Mouse (Mus musculus) CH12.LX (cell line): Measurements from ENCODE around the gene Arhgap45. TPM values are rescaled to one million over a fixed set of nuclear protein-coding genes. Genes with fewer than 3 reads are reported as not detected.
A peak's percentile ranks its signal among the peaks of the same experiment; 100 is the strongest.

Experiments used
- DNase-seq: peaks from one replicate; pipeline ENCODE4 v3.0.0-alpha.2; 2013; ENCODE audit errors: extremely low read depth
- H3K27ac ChIP-seq: 2 replicates; pipeline ENCODE4 v1.5.1; 2012; ENCODE audit warnings: low read depth, mild to moderate bottlenecking, control low read depth, moderate library complexity; ENCODE audit not compliant: insufficient read depth
- H3K27me3 ChIP-seq: replicated peaks from 2 replicates; pipeline ENCODE3; 2012; ENCODE audit warnings: inconsistent platforms
- H3K36me3 ChIP-seq, 2 experiments: replicated peaks in 1 of 2; 2 replicates each; pipeline versions ENCODE3 to v1.6.1; 2012; ENCODE audit warnings: inconsistent platforms in 1 of 2, low read length in 1 of 2, mild to moderate bottlenecking in 1 of 2, mixed read lengths in 1 of 2, moderate library complexity in 1 of 2; ENCODE audit not compliant: control insufficient read depth in 1 of 2, insufficient read depth in 1 of 2
- H3K4me1 ChIP-seq, 2 experiments: 2 replicates each; pipeline ENCODE4 v1.6.1; 2012; ENCODE audit warnings: inconsistent platforms in 1 of 2, moderate library complexity in 1 of 2; ENCODE audit not compliant: insufficient read depth in 2 of 2, control insufficient read depth in 1 of 2
- H3K4me2 ChIP-seq: 2 replicates; pipeline ENCODE4 v1.6.1; 2012; ENCODE audit warnings: low read depth, mild to moderate bottlenecking, control low read depth; ENCODE audit not compliant: poor library complexity, insufficient read depth, severe bottlenecking
- H3K4me3 ChIP-seq, 3 experiments: fragments of 150-350 bp in 1 of 3; sonication (generic) in 1 of 3; replicated peaks in 1 of 3; 2 replicates each; pipeline versions ENCODE3 to v1.5.1; 2011 to 2012; ENCODE audit warnings: low read depth in 2 of 3, low read length in 2 of 3, mild to moderate bottlenecking in 2 of 3, moderate library complexity in 2 of 3, control low read depth in 1 of 3, improper control_type of control experiment in 1 of 3, inconsistent platforms in 1 of 3, mixed read lengths in 1 of 3; ENCODE audit not compliant: poor library complexity in 1 of 3
- H3K79me2 ChIP-seq: replicated peaks from 2 replicates; pipeline ENCODE4 v1.6.1; 2012; ENCODE audit warnings: mild to moderate bottlenecking, moderate library complexity; ENCODE audit not compliant: control insufficient read depth, poor library complexity, insufficient read depth, severe bottlenecking; ENCODE audit errors: extremely low read depth
- H3K9ac ChIP-seq: 2 replicates; pipeline ENCODE4 v1.6.1; 2012; ENCODE audit warnings: low read depth, mild to moderate bottlenecking, control low read depth, moderate library complexity; ENCODE audit not compliant: insufficient read depth
- H3K9me3 ChIP-seq: replicated peaks from 2 replicates; pipeline ENCODE3; 2012; ENCODE audit warnings: low read length, inconsistent platforms, mixed read lengths
- BHLHE40 ChIP-seq: IDR thresholded peaks from 2 replicates; pipeline ENCODE4 v1.6.1; 2011; ENCODE audit warnings: mild to moderate bottlenecking, low read depth, low read length, improper control_type of control experiment
- CHD2 ChIP-seq: IDR thresholded peaks from 2 replicates; pipeline ENCODE4 v1.6.1; 2011; ENCODE audit warnings: low read length, improper control_type of control experiment
- ELF1 ChIP-seq: IDR thresholded peaks from 2 replicates; pipeline ENCODE4 v1.6.1; 2014; ENCODE audit warnings: low read depth, mild to moderate bottlenecking, inconsistent platforms, low read length, improper control_type of control experiment
- EP300 ChIP-seq: IDR thresholded peaks from 2 replicates; pipeline ENCODE4 v1.6.1; 2011; ENCODE audit warnings: low read length, improper control_type of control experiment
- ETS1 ChIP-seq: conservative IDR thresholded peaks from 2 replicates; pipeline ENCODE4 v1.6.1; 2012; ENCODE audit warnings: low read depth, mild to moderate bottlenecking, inconsistent platforms, low read length, improper control_type of control experiment, moderate library complexity
- HCFC1 ChIP-seq: IDR thresholded peaks from 2 replicates; pipeline ENCODE4 v1.6.1; 2012; ENCODE audit warnings: low read depth, mild to moderate bottlenecking, inconsistent platforms, low read length, improper control_type of control experiment
- IRF4 ChIP-seq: IDR thresholded peaks from 2 replicates; pipeline ENCODE4 v1.6.1; 2014; ENCODE audit warnings: low read depth, mild to moderate bottlenecking, inconsistent platforms, low read length, improper control_type of control experiment
- JUN ChIP-seq: IDR thresholded peaks from 2 replicates; pipeline ENCODE4 v1.6.1; 2011; ENCODE audit warnings: low read depth, mild to moderate bottlenecking, low read length, improper control_type of control experiment, moderate library complexity; ENCODE audit not compliant: insufficient read depth
- JUND ChIP-seq: conservative IDR thresholded peaks from 2 replicates; pipeline ENCODE4 v1.6.1; 2011; ENCODE audit warnings: low read depth, low read length, improper control_type of control experiment
- KAT2A ChIP-seq: IDR thresholded peaks from 2 replicates; pipeline ENCODE4 v1.6.1; 2012; ENCODE audit warnings: low read length, improper control_type of control experiment, inconsistent platforms; ENCODE audit not compliant: insufficient replicate concordance
- MAX ChIP-seq: IDR thresholded peaks from 2 replicates; pipeline ENCODE4 v1.6.1; 2011; ENCODE audit warnings: low read length, improper control_type of control experiment
- MAZ ChIP-seq: IDR thresholded peaks from 2 replicates; pipeline ENCODE4 v1.6.1; 2012; ENCODE audit warnings: low read depth, mild to moderate bottlenecking, inconsistent platforms, low read length, improper control_type of control experiment, moderate library complexity
- MEF2A ChIP-seq: IDR thresholded peaks from 2 replicates; pipeline ENCODE4 v1.6.1; 2014; ENCODE audit warnings: low read depth, mild to moderate bottlenecking, inconsistent platforms, low read length, improper control_type of control experiment, borderline replicate concordance
- MXI1 ChIP-seq: IDR thresholded peaks from 2 replicates; pipeline ENCODE4 v1.6.1; 2011; ENCODE audit warnings: mild to moderate bottlenecking, low read depth, low read length, improper control_type of control experiment
- MYC ChIP-seq: IDR thresholded peaks from 2 replicates; pipeline ENCODE4 v1.6.1; 2011; ENCODE audit warnings: low read depth, mild to moderate bottlenecking, improper control_type of control experiment, low read length
- NELFE ChIP-seq: IDR thresholded peaks from 2 replicates; pipeline ENCODE4 v1.6.1; 2011; ENCODE audit warnings: low read depth, low read length, improper control_type of control experiment
- PAX5 ChIP-seq: IDR thresholded peaks from 2 replicates; pipeline ENCODE4 v1.6.1; 2012; ENCODE audit warnings: low read length, inconsistent platforms, mixed read lengths
- POLR2A ChIP-seq: IDR thresholded peaks from 2 replicates; pipeline ENCODE4 v1.6.1; 2011; ENCODE audit warnings: low read depth, mild to moderate bottlenecking, improper control_type of control experiment, low read length
- POLR2AphosphoS2 ChIP-seq: IDR thresholded peaks from 2 replicates; pipeline ENCODE4 v1.6.1; 2011; ENCODE audit warnings: low read depth, low read length, improper control_type of control experiment
- RAD21 ChIP-seq: IDR thresholded peaks from 2 replicates; pipeline ENCODE4 v1.6.1; 2011; ENCODE audit warnings: low read depth, mild to moderate bottlenecking, low read length, improper control_type of control experiment, moderate library complexity
- RCOR1 ChIP-seq: conservative IDR thresholded peaks from 2 replicates; pipeline ENCODE4 v1.6.1; 2012; ENCODE audit warnings: low read depth, mild to moderate bottlenecking, inconsistent platforms, low read length, improper control_type of control experiment
- SIN3A ChIP-seq: IDR thresholded peaks from 2 replicates; pipeline ENCODE4 v1.6.1; 2012; ENCODE audit warnings: low read length, improper control_type of control experiment, inconsistent platforms
- TBP ChIP-seq: conservative IDR thresholded peaks from 2 replicates; pipeline ENCODE4 v1.6.1; 2011; ENCODE audit warnings: low read depth, low read length, improper control_type of control experiment
- TCF12 ChIP-seq: IDR thresholded peaks from 2 replicates; pipeline ENCODE4 v1.6.1; 2014; ENCODE audit warnings: low read depth, mild to moderate bottlenecking, inconsistent platforms, low read length, improper control_type of control experiment
- UBTF ChIP-seq: IDR thresholded peaks from 2 replicates; pipeline ENCODE4 v1.6.1; 2012; ENCODE audit warnings: low read depth, mild to moderate bottlenecking, inconsistent platforms, low read length, improper control_type of control experiment, moderate library complexity
- USF1 ChIP-seq: IDR thresholded peaks from 2 replicates; pipeline ENCODE4 v1.6.1; 2014; ENCODE audit warnings: low read depth, mild to moderate bottlenecking, inconsistent platforms, low read length, improper control_type of control experiment
- USF2 ChIP-seq: conservative IDR thresholded peaks from 2 replicates; pipeline ENCODE4 v1.6.1; 2011; ENCODE audit warnings: low read depth, low read length, improper control_type of control experiment
- ZC3H11A ChIP-seq: IDR thresholded peaks from 2 replicates; pipeline ENCODE4 v1.6.1; 2012; ENCODE audit warnings: low read depth, mild to moderate bottlenecking, inconsistent platforms, low read length, improper control_type of control experiment
- ZMIZ1 ChIP-seq: IDR thresholded peaks from 2 replicates; pipeline ENCODE4 v1.6.1; 2012; ENCODE audit warnings: low read depth, mild to moderate bottlenecking, inconsistent platforms, low read length, improper control_type of control experiment
- ZNF384 ChIP-seq: IDR thresholded peaks from 2 replicates; pipeline ENCODE4 v1.6.1; 2012; ENCODE audit warnings: low read depth, low read length, improper control_type of control experiment, inconsistent platforms
- dilution Hi-C: fragments of 300-500 bp; cut with MboI; formaldehyde crosslinking; loops from 2 replicates; pipeline ENCODE4 v1.14.3; 2020; ENCODE audit warnings: low sequenced_read_pairs; ENCODE audit not compliant: extremely low pct_unique_long_range_greater_than_20kb, extremely low pct_ligation_motif_present
- in situ Hi-C: fragments of 300-500 bp; cut with MboI; formaldehyde crosslinking; loops from 3 replicates; pipeline ENCODE4 v1.14.3; 2019; ENCODE audit warnings: low sequenced_read_pairs, low pct_ligation_motif_present, low pct_unique_long_range_greater_than_20kb, mixed read lengths
- polyA plus RNA-seq: library from polyadenylated mRNA; unstranded; fragments of >175 nt; gene quantifications from 2 replicates; pipeline ENCODE4 v1.2.1, GENCODE M21; 2012; ENCODE audit warnings: low read depth; ENCODE audit not compliant: insufficient read length
- total RNA-seq, 2 experiments: library from RNA; depleted of rRNA; stranded (reverse); fragments of 300-350 nt in 1 of 2; fragments of >200 nt in 1 of 2; gene quantifications; 2 replicates each; pipeline ENCODE4 v1.2.3; 2012 to 2014

The Arhgap45 gene
- 23.4 and 25.9 TPM in 2 replicates for total RNA-seq (2012; rRNA removed)
- 10.3 and 11.8 TPM in 2 replicates for total RNA-seq (2014; rRNA removed)
- polyA plus RNA-seq = 20.2 and 21.2 TPM in 2 replicates

DNA sequence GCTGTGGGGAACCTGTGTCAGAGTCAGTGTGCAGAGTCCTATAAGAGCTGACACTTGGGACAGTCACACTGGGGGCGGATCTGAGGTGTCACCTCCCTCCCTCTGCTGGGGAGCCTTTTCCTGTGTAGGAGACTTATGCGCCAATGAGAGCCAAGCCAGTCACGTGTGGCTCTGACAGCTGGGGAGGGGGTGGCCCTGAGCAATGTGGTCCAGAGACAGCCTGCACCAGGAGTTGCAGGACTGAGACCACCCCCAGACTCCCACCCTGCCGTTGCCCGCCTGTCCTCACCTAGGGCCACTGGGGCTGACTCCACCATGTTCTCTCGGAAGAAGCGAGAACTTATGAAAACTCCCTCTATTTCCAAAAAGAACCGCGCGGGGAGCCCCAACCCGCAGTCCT lies at the start of gene Arhgap45:
TSS of gene Arhgap45 (plus strand) at position 143 of the 400 bp plus-strand sequence.
- Histone ChIP-seq H3K4me2 (peak within 1 kb of the TSS; percentile 85), H3K9me3 (no peaks in the 10 kb centered on the region), H3K4me3 (peak within 1 kb of the TSS; percentile 77 to 81 (median 80)), H3K27me3 (no peaks in the 10 kb centered on the region), H3K9ac (peak within 1 kb of the TSS; percentile 86), H3K36me3 (peaks cover 41 to 75% of the 10 kb centered on the region in 2 experiments), H3K4me1 (peaks cover 12 to 34% of the 10 kb centered on the region in 2 experiments), H3K27ac (peak within 1 kb of the TSS; percentile 44), H3K79me2 (peaks cover 8% of the 10 kb centered on the region)
- dilution Hi-C loops (no loop called here), in situ Hi-C loops (no loop called here)
- DNase-seq = peak; percentile 88
- TF ChIP-seq ZMIZ1 (no peak), MXI1 (peak; percentile 95), ELF1 (peak; percentile 69), PAX5 (no peak), SIN3A (peak; percentile 95), USF1 (peak; percentile 92), MEF2A (peak; percentile 46; the same call in 1 of the 2 replicates), RAD21 (no peak), IRF4 (peak; percentile 43; the same call in 1 of the 2 replicates), RCOR1 (no peak), EP300 (no peak), ETS1 (peak; percentile 55), JUND (0 out of 2 replicates have a peak, but pooled peaks have one; percentile 3), POLR2A (peak; percentile 56; the same call in 1 of the 2 replicates), ZNF384 (no peak), MYC (peak; percentile 80; the same call in 1 of the 2 replicates), UBTF (no peak), HCFC1 (peak; percentile 50; the same call in 1 of the 2 replicates), CHD2 (no peak), MAZ (peak; percentile 94), MAX (peak; percentile 95), TBP (0 out of 2 replicates have a peak, but pooled peaks have one; percentile 57), NELFE (0 out of 2 replicates have a peak, but pooled peaks have one; percentile 48), ZC3H11A (no peak), BHLHE40 (peak; percentile 98), POLR2AphosphoS2 (no peak), USF2 (peak; percentile 91), KAT2A (no peak), JUN (no peak), TCF12 (peak; percentile 75)
